Mouse (Mus musculus) neural tube, embryonic 13.5 days (tissue): ENCODE results near the gene Gm10639. TPM values are rescaled to one million over a fixed set of nuclear protein-coding genes. Genes with fewer than 3 reads are reported as not detected.
"Not testable (repeated sequence)": the region's sequence is repeated elsewhere in the genome, so short reads cannot be mapped to it uniquely, and the experiment has no call there.

Experiments
- ATAC-seq: fragments of 200-750 bp; cut with Nextera tagmentation; 2 replicates; pipeline ENCODE4 v1.8.0; 2017; ENCODE audit warnings: low read depth, mild to moderate bottlenecking, moderate TSS enrichment, moderate library complexity
- H3K27ac ChIP-seq: fragments of 300-500 bp; sonication (generic); replicated peaks from 2 replicates; pipeline ENCODE4 v1.5.1; 2015; ENCODE audit warnings: moderate library complexity, mild to moderate bottlenecking, inconsistent platforms
- H3K27me3 ChIP-seq: fragments of 300-500 bp; sonication (generic); 2 replicates; pipeline ENCODE4 v1.6.1; 2015; ENCODE audit warnings: mild to moderate bottlenecking, inconsistent platforms
- H3K36me3 ChIP-seq: fragments of 300-500 bp; sonication (generic); 2 replicates; pipeline ENCODE4 v1.6.1; 2015; ENCODE audit warnings: mild to moderate bottlenecking, inconsistent platforms
- H3K4me1 ChIP-seq: fragments of 300-500 bp; sonication (generic); replicated peaks from 2 replicates; pipeline ENCODE4 v1.6.1; 2015; ENCODE audit warnings: inconsistent platforms
- H3K4me2 ChIP-seq: fragments of 300-500 bp; sonication (generic); 2 replicates; pipeline ENCODE4 v1.6.1; 2015; ENCODE audit warnings: inconsistent platforms, mild to moderate bottlenecking, moderate library complexity
- H3K4me3 ChIP-seq: fragments of 300-500 bp; sonication (generic); 2 replicates; pipeline ENCODE4 v1.5.1; 2015; ENCODE audit warnings: mild to moderate bottlenecking, inconsistent platforms
- H3K9ac ChIP-seq: fragments of 300-500 bp; sonication (generic); 2 replicates; pipeline ENCODE4 v1.6.1; 2015; ENCODE audit warnings: moderate library complexity, mild to moderate bottlenecking, inconsistent platforms
- H3K9me3 ChIP-seq: fragments of 300-500 bp; sonication (generic); 2 replicates; pipeline ENCODE4 v1.6.1; 2016; ENCODE audit warnings: inconsistent platforms
- WGBS: fragments of 180-500 bp; shearing (Covaris S2); methylation state at CpG from one replicate; pipeline ENCODE4 v1.1.7; 2015; 5-methylcytosine and 5-hydroxymethylcytosine counted together
- polyA plus RNA-seq: library from polyadenylated mRNA; unstranded; fragments of >200 nt; fragmentation: Nextera tagmentation; extraction: Ambion mirVana; gene quantifications from 2 replicates; pipeline ENCODE4 v1.2.1, GENCODE M21; 2015

Gm10639 gene
- polyA plus RNA-seq, 1 experiment from 2014 or later: not detected

DNA sequence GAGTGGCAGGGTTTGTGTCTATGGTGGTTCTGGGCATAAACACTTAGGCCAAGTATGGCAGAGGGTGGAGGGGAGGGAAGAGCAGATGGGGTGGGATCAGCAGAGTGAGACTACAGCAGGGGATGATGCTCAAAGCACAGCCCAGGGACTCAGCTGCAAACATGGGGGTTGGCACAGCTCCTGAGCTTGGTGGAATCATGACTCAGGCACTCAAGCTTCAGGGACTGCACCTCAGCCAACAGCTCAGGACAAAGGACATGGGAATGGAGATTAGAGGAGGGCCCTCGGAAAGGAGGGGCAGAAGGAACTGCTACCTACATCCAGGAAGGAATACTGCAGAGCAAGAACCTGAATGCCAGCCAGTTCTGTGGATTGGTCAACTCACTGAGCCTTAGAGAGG lies 9.4 kb downstream of the Gm10639 start:
- not testable (repeated sequence) for H3K9me3 ChIP-seq, H3K27ac ChIP-seq, H3K4me1 ChIP-seq, H3K27me3 ChIP-seq, ATAC-seq, H3K9ac ChIP-seq, H3K36me3 ChIP-seq, H3K4me2 ChIP-seq, H3K4me3 ChIP-seq
- WGBS: 79% methylated on average over 1 of the region's 1 CpGs

DNA sequence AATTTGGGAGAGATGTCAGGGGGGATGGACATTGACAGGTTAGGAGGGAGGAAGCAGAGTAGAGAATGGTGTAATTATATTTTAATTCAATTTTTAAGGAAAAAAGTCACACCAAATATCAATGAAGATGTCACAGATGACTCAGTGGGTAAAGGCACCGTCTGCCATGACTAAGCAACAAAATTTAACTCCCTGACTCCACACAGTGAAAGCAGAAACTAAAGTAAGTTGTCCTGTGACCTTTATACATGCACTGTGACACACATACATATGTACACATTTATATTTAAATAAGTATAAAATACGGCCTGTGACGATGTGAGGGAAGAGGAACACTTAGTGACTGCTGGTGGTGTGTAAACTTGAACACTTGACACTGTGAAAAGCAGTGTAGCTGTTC lies 18.4 kb downstream of the Gm10639 start:
- not testable (repeated sequence) for H3K4me2 ChIP-seq, H3K36me3 ChIP-seq, H3K9me3 ChIP-seq, H3K4me1 ChIP-seq, ATAC-seq, H3K9ac ChIP-seq, H3K4me3 ChIP-seq, H3K27ac ChIP-seq, H3K27me3 ChIP-seq
- 82% methylated on average over 3 of the region's 3 CpGs for WGBS

DNA sequence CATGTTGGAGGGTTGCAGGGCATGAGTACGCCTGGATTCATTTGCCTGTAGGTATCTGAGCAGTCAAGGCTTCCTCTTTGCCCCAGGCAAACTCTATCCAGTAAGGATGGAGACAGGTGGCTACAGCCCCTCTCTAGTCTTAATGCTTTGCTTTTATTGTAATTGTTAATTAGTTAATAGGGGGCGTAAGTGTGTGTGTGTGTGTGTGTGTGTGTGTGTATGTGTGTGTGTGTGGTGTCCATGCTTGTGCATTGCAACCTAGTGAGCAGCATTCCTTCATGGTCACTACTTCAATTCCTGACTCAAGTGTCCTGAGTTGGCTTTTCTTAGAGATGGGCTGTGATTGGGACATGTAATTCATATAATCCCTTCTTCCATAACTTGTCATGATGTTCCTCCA lies 25.0 kb downstream of the Gm10639 start, which contains the start of gene Omt2a:
Omt2a (minus strand) TSS at position 101 of the 400 bp plus-strand sequence.
- Histone ChIP-seq H3K27ac (no peak within 1 kb of the TSS), H3K4me1 (no peaks in the 10 kb centered on the region), H3K4me3 (no peak within 1 kb of the TSS), H3K4me2 (no peak within 1 kb of the TSS), H3K27me3 (no peaks in the 10 kb centered on the region), H3K9me3 (no peaks in the 10 kb centered on the region), H3K36me3 (no peaks in the 10 kb centered on the region), H3K9ac (no peak within 1 kb of the TSS)
- no peak for ATAC-seq
- 82% methylated on average over 2 of the region's 2 CpGs for WGBS

DNA sequence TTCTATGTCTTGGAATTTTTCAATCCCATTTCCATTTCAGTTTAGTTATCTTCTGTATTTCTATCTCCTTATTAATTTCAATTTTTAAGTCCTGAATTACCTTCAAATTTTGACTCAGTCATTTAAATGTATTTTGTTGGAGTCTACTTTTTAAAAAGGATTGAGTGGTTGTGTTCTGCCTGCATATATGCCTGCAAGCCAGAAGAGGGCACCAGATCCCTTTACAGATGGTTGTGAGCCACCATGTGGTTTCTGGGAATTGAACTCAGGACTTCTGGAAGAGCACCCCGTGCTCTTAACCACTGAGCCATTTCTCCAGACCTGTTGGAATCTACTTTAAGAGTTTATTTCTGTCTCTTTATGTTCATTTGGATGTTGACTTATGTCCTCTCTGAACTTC lies 29.8 kb downstream of the Gm10639 start:
- ATAC-seq: no peak
- 36% methylated on average over 1 of the region's 1 CpGs for WGBS
- no peak overlapping the region for H3K27ac ChIP-seq
- H3K36me3 ChIP-seq: no peaks in the 10 kb centered on the region
- no peaks in the 10 kb centered on the region for H3K4me1 ChIP-seq
- no peak overlapping the region for H3K4me3 ChIP-seq
- H3K4me2 ChIP-seq: no peak overlapping the region
- no peak overlapping the region for H3K9ac ChIP-seq
- no peaks in the 10 kb centered on the region for H3K9me3 ChIP-seq
- H3K27me3 ChIP-seq: no peaks in the 10 kb centered on the region

DNA sequence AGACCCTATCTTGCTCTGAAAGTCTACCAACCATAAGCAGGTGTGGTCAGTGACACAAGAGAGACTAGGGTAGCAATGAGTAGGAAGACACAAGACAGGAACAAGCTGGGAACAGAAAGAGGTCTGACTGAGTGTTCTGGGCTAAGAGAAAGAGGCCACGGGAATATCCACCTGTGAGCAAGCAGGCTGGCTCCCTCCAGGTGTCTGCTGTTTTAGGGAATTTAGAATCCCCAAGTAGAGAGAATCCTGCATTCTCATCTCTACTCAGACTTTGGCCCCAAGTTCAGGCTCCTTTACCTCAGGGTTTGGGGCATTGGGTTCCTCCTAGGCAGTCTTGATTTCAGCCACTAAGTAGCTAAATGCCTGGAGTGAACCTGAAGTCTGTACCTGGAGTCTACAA lies 37.6 kb downstream of the Gm10639 start, which contains the start of gene Omt2b:
Omt2b (plus strand) TSS at position 301 of the 400 bp plus-strand sequence.
- not testable (repeated sequence) for H3K4me2 ChIP-seq, H3K9ac ChIP-seq, H3K9me3 ChIP-seq, H3K4me1 ChIP-seq, H3K27ac ChIP-seq, H3K27me3 ChIP-seq, H3K36me3 ChIP-seq, H3K4me3 ChIP-seq, ATAC-seq
- no CpG with 5 or more reads among the region's 1 CpGs for WGBS

DNA sequence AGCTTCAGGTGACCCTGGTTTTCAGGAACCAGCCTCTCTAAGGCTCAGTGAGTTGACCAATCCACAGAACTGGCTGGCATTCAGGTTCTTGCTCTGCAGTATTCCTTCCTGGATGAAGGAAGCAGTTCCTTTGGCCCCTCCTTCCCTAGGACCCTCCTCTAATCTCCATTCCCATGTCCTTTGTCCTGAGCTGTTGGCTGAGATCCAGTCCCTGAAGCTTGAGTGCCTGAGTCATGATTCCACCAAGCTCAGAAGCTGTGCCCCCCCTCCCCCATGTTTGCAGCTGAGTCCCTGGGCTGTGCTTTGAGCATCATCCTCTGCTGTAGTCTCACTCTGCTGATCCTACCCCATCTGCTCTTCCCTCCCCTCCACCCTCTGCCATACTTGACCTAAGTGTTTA lies 47.3 kb downstream of the Gm10639 start:
- not testable (repeated sequence) for H3K27me3 ChIP-seq, H3K4me3 ChIP-seq, H3K36me3 ChIP-seq, H3K9me3 ChIP-seq, ATAC-seq, H3K4me2 ChIP-seq, H3K9ac ChIP-seq, H3K4me1 ChIP-seq, H3K27ac ChIP-seq

DNA sequence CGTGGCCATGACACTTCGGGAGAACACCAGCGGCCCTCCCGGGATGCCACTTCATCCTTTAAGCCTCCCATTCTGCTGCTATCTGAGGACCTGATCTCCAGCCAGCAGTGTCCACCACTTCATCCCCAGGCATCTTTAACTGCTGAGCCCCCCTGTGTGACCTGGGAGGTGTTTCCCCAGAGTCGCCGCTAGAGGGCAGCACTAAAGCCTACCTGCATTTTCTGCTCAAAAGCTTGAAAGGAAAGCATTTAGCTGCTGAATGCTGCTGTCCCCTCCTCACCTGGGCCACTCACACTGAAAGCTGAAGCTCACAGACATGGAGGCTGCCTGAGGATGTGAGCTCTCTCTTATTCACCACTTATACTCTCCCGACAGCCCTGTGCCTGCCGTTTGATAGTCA lies 50.6 kb downstream of the Gm10639 start:
- not testable (repeated sequence) for H3K9me3 ChIP-seq, H3K9ac ChIP-seq, H3K27ac ChIP-seq, H3K36me3 ChIP-seq, ATAC-seq, H3K27me3 ChIP-seq, H3K4me2 ChIP-seq, H3K4me1 ChIP-seq, H3K4me3 ChIP-seq
- WGBS: 12% methylated on average over 8 of the region's 8 CpGs

DNA sequence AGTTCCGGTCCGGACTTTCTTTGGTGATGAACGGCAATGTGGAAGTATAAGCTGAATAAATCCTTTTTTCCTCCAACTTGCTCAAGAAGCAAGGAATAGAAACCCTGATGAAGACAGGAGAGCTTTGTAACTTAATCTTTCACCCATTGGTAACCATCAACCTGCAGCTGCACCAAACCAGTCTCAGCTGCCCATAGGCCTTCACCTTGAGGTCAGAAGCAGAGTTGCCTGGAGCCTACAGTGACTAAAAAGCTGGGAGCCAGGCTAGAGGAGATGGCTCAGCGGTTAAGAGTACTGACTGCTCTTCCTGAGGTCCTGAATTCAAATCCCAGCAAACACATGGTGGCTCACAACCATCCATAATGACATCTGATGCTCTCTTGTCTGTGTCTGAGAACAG lies 52.8 kb downstream of the Gm10639 start:
- H3K27ac ChIP-seq, H3K27me3 ChIP-seq, H3K9ac ChIP-seq, H3K4me3 ChIP-seq, H3K9me3 ChIP-seq, H3K4me2 ChIP-seq, ATAC-seq, H3K4me1 ChIP-seq, H3K36me3 ChIP-seq: not testable (repeated sequence)
- WGBS: 82% methylated on average over 4 of the region's 4 CpGs

DNA sequence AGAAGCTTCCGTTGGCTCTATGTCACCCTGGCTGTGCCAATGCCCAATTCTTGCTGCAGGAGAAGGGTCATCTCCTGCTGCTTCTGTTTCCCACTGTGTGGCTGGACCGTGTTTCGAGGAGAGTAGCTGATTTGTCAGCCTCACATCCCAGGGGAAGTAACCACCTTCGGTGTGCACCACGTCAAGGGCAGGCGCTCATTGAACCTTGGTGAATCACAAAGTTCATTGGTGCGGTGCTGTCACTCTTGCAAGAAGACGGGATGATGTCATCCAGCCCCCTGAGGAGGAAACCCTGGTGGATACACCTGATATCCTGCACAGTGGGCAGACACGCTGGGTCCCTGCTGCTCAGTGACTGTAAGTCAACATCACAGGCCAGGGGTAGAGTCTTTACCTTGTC lies 53.3 kb downstream of the Gm10639 start:
- not testable (repeated sequence) for H3K27ac ChIP-seq, H3K9me3 ChIP-seq, H3K36me3 ChIP-seq, H3K4me1 ChIP-seq, ATAC-seq, H3K27me3 ChIP-seq, H3K9ac ChIP-seq, H3K4me2 ChIP-seq, H3K4me3 ChIP-seq
- WGBS: 86% methylated on average over 9 of the region's 9 CpGs

DNA sequence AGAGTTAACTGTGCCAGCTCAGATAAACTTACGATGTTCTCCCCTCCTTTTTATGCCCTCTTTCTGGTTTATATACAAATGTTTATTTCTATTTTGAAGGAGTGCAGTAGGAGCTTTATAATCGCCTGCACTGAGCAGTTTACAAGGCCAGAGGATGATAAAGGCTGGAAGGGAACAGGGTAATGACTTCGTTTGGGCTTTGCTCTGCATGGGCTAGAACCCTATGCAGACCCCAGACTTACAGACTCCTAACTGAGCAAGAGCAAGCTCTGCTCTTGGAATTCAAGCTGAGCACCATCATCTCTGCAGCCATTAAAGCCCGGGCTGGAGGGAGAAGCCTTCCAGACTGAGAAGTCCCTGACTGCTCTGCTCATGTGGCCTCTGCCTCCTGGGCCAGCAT lies 55.5 kb downstream of the Gm10639 start:
- not testable (repeated sequence) for H3K9me3 ChIP-seq, H3K4me3 ChIP-seq, H3K36me3 ChIP-seq, H3K4me1 ChIP-seq, H3K9ac ChIP-seq, ATAC-seq, H3K4me2 ChIP-seq, H3K27ac ChIP-seq, H3K27me3 ChIP-seq
- 65% methylated on average over 4 of the region's 4 CpGs for WGBS

DNA sequence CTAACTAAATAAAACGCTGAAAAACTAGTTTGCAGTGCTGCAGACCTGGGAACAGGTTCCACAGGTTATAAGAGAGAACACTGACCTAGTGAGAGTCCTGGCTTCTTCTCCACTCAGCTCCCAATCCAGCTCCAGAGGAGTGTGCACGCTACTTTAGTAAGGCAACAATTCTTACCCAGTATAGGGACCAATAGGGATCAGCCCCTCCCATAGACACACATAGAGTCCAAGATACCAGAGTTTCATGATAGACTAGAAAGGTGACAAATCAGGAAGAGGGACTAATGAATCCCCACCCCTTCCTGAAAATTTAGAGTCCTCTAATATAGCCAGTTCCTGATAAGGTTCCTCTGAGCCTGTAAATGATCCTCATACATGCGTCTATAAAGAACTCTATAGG lies 57.3 kb downstream of the Gm10639 start:
- Histone ChIP-seq H3K9me3 (no peaks in the 10 kb centered on the region), H3K4me1 (no peaks in the 10 kb centered on the region), H3K4me2 (no peak overlapping the region), H3K27me3 (no peaks in the 10 kb centered on the region), H3K9ac (no peak overlapping the region), H3K36me3 (no peaks in the 10 kb centered on the region), H3K27ac (no peak overlapping the region), H3K4me3 (no peak overlapping the region)
- no peak for ATAC-seq
- 72% methylated on average over 3 of the region's 3 CpGs for WGBS

DNA sequence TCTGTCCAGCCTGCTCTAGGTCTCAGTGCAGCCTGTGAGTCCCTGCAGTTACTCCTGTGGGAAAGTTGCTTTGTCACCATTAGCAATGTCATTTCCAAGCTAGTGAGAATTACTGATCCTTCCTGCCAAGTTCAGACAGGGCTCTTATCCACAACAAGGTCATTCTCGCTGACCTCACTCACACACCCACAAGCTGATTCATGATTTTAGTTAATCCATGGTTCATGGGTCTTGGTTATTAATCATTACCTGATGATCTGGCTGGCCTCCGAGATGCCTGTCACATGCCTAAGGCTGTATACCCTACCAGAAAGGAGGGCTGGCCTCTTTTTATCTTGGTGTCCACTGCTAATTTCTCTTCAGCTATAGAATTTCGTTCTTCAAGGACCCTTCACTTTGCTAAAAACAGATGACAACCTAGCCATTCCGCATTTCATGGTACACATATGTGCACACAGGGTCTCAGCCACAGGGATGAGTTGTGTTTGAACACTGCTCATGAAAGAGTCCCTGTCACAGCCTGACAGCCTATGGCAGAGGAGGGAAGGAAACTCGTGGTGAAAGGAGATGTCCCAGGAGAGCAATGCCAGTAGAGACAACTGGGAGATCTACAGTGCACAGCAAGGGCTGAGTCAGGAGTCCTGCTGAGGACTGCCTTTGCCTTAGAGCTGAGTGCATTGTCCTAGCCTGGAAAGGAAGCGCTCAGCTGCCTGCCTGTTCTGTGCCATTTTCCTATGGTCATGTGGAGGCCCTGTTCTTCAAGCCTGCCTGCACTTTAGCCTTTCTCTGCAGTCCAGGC lies 58.7 kb downstream of the Gm10639 start:
- H3K27ac ChIP-seq, H3K9me3 ChIP-seq, H3K4me2 ChIP-seq, ATAC-seq, H3K27me3 ChIP-seq, H3K9ac ChIP-seq, H3K4me1 ChIP-seq, H3K4me3 ChIP-seq, H3K36me3 ChIP-seq: not testable (repeated sequence)
- 72% methylated on average over 6 of the region's 6 CpGs for WGBS

DNA sequence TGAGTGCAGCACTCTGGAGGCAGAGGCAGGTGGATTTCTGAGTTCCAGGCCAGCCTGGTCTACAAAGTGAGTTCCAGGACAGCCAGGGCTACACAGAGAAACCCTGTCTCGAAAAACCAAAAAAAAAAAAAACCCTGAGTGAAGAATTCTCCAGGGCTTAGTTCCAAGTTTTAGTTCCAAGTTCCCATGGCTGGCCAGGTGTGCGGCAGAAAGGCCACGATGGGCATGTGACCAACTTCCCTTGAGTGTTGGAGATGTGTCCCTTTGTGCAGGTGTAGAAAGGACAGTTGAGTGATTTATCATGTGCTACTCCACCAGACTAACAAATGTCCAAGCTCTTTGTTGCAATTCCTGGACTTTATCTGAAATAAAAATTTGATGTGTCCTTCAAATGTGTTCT lies 59.4 kb downstream of the Gm10639 start:
- H3K27ac ChIP-seq, H3K27me3 ChIP-seq, H3K9ac ChIP-seq, H3K4me2 ChIP-seq, H3K36me3 ChIP-seq, ATAC-seq, H3K4me1 ChIP-seq, H3K9me3 ChIP-seq, H3K4me3 ChIP-seq: not testable (repeated sequence)
- WGBS: 84% methylated on average over 3 of the region's 3 CpGs
